Mouse (Mus musculus): ENCODE data around the gene Sdsl. TPM values are rescaled to one million over a fixed set of nuclear protein-coding genes. Genes with fewer than 3 reads are reported as not detected.

Sdsl gene
- polyA plus RNA-seq, 1 experiment from 2014 or later: 14.1 TPM

GRCm38 (mm10) chr5:120433135-120433760, 39.4 kb downstream of the Sdsl start:
- Histone ChIP-seq H3K9me3 (ENCODE audit: control insufficient read depth, low read length) (no peaks in the 10 kb centered on the region), H3K4me2 (ENCODE audit: low read length) (no peak overlapping the region), H3K4me3 (ENCODE audit: control insufficient read depth in 1 of 2, insufficient read depth in 1 of 2, low read depth in 1 of 2, low read length in 2 of 2) (no peak overlapping the region), H3K9ac (ENCODE audit: low read length) (no peak overlapping the region), H3K27ac (replicated peaks in 1 of 2; ENCODE audit: control insufficient read depth in 1 of 2, insufficient read depth in 1 of 2, low read depth in 2 of 2, low read length in 2 of 2) (no peak overlapping the region), H3K4me1 (ENCODE audit: control insufficient read depth in 2 of 2, insufficient read depth in 2 of 2, low read length in 2 of 2) (peaks cover 0 to 7% of the 10 kb centered on the region in 2 experiments; a peak in 2 of 4 replicates), H3K36me3 (ENCODE audit: control insufficient read depth, insufficient read depth, low read length) (no peaks in the 10 kb centered on the region), H3K27me3 (ENCODE audit: control insufficient read depth, insufficient read depth, low read length) (peaks cover 98% of the 10 kb centered on the region)
- no peak for ATAC-seq (ENCODE audit: insufficient number of reproducible peaks, insufficient read depth, low FRiP score, low read depth)
- 1% methylated on average over 13 of the region's 13 CpGs for WGBS

DNA sequence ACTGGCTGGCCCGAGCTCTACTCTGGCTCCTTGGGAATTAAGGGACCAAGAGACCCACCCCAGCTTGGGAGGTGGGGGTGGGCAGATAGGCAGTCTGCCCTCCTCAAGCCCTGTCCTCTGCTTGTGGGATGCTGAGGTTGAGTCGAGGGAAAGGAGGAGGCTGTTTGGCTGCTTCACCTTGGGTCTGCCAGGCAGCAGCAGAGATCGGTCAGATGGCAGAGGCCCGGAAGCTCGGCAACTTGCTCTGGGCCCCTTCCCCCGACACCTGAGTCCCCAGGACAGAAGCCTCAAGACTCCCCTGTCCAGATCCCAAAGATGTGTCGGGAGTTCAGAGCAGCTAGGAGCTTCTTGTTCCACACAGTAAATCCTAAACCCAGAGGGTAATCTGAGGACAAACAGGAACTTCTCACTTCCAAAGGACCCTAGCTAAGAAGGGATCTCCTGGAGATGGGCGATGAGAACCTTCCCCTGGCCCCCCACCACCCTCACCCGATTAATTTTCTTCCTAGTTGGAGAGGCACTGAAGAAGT, 40.1 kb downstream of the Sdsl start:
- no peak for ATAC-seq (ENCODE audit: insufficient number of reproducible peaks, insufficient read depth, low FRiP score, low read depth)
- peaks cover 98% of the 10 kb centered on the region for H3K27me3 ChIP-seq (ENCODE audit: control insufficient read depth, insufficient read depth, low read length)
- WGBS: 1% methylated on average over 9 of the region's 9 CpGs

DNA sequence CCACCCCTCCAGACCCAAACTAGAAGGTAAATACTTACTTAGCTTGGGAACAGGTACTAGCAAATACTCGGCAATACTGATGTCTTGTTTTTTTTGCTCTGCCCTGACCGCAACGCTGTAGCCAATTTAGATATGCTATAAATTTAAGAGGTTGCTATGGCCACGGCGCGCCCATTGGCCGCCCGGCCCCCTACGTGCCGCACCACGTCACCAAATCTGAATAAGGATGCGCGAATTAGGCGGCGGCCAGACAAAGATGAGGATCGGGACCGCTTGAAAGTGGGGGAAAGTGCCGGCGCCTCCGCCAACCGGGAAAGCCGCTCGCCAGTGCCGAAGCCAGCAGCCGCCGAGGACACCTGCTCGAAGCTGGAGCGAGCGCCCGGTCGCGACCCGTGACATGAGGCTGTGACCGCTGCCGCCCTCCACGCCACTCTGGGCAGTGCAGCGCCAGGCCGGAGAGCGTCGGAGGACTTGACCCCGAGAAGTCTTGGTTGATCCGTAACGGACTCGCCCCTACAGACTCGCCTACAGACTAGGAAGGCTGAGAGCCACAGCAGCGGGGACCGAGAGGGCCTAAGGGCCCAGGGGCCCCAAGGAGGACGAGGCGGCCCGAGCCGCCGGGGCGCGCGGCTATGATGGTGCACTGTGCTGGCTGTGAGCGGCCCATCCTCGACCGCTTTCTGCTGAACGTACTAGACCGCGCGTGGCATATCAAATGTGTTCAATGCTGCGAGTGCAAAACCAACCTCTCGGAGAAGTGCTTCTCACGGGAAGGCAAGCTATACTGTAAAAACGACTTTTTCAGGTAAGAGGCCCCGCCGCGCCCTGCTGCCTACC, 40.7 kb downstream of the Sdsl start, which contains the start of gene Lhx5:
TSS of gene Lhx5 (plus strand) at position 51 of the 837 bp plus-strand sequence.
- H3K36me3 ChIP-seq (ENCODE audit: control insufficient read depth, insufficient read depth, low read length): no peaks in the 10 kb centered on the region
- no peaks in the 10 kb centered on the region; a peak in 1 of 4 replicates for H3K4me1 ChIP-seq (ENCODE audit: control insufficient read depth in 2 of 2, insufficient read depth in 2 of 2, low read length in 2 of 2)
- H3K27me3 ChIP-seq (ENCODE audit: control insufficient read depth, insufficient read depth, low read length): peaks cover 98% of the 10 kb centered on the region
- H3K4me2 ChIP-seq (ENCODE audit: low read length): no peak within 1 kb of the TSS
- H3K9me3 ChIP-seq (ENCODE audit: control insufficient read depth, low read length): no peaks in the 10 kb centered on the region
- 0 out of 4 replicates have a peak within 1 kb of the TSS, but pooled peaks of 1 of the 2 experiments have one; percentile 0 for H3K4me3 ChIP-seq (ENCODE audit: control insufficient read depth in 1 of 2, insufficient read depth in 1 of 2, low read depth in 1 of 2, low read length in 2 of 2)
- H3K9ac ChIP-seq (ENCODE audit: low read length): no peak within 1 kb of the TSS
- WGBS: 1% methylated on average over 69 of the region's 69 CpGs
- ATAC-seq (ENCODE audit: insufficient number of reproducible peaks, insufficient read depth, low FRiP score, low read depth): 0 out of 2 replicates have a peak, but pooled peaks have one; percentile 18
- H3K27ac ChIP-seq (replicated peaks in 1 of 2; ENCODE audit: control insufficient read depth in 1 of 2, insufficient read depth in 1 of 2, low read depth in 2 of 2, low read length in 2 of 2): no peak within 1 kb of the TSS

More for the DNA sequence above, 40.1 kb downstream of the Sdsl start:
- Histone ChIP-seq H3K4me2 (ENCODE audit: low read length) (no peak overlapping the region), H3K9ac (ENCODE audit: low read length) (no peak overlapping the region), H3K27ac (replicated peaks in 1 of 2; ENCODE audit: control insufficient read depth in 1 of 2, insufficient read depth in 1 of 2, low read depth in 2 of 2, low read length in 2 of 2) (no peak overlapping the region), H3K9me3 (ENCODE audit: control insufficient read depth, low read length) (no peaks in the 10 kb centered on the region), H3K4me1 (ENCODE audit: control insufficient read depth in 2 of 2, insufficient read depth in 2 of 2, low read length in 2 of 2) (peaks cover 0 to under 1% of the 10 kb centered on the region in 2 experiments; a peak in 2 of 4 replicates), H3K4me3 (ENCODE audit: control insufficient read depth in 1 of 2, insufficient read depth in 1 of 2, low read depth in 1 of 2, low read length in 2 of 2) (no peak overlapping the region), H3K36me3 (ENCODE audit: control insufficient read depth, insufficient read depth, low read length) (no peaks in the 10 kb centered on the region)

DNA sequence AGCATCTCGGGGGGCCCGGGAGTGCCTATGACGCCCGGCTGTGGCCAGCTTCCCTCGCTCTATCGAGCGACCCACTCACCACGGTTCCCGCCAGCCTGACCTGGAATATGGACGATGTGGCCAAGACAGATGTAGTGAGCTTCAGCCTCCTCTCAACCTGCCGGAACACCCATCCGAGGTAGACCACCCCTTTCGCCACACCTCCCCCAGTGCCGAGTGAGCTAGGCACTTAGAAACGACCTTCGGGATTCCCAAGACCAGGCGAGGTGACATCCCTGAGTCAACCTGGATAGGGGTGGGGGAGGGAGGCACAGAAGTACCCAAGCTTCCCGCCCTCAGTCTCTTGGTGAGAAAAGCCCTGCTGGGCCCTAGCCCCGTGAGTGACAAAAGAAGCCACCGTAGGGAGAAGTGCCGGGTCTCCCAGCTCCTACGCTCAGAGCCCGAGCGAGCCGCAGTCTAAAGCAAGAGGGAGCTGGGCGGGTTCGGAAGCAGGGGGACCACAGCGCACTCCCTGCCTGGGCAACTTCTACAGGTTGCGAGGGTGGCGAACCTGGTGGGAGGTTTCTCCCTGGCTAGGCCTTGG, 41.5 kb downstream of the Sdsl start:
- no peak overlapping the region for H3K4me3 ChIP-seq (ENCODE audit: control insufficient read depth in 1 of 2, insufficient read depth in 1 of 2, low read depth in 1 of 2, low read length in 2 of 2)
- peaks cover 98% of the 10 kb centered on the region for H3K27me3 ChIP-seq (ENCODE audit: control insufficient read depth, insufficient read depth, low read length)
- WGBS: 2% methylated on average over 30 of the region's 30 CpGs
- no peaks in the 10 kb centered on the region; a peak in 1 of 4 replicates for H3K4me1 ChIP-seq (ENCODE audit: control insufficient read depth in 2 of 2, insufficient read depth in 2 of 2, low read length in 2 of 2)
- no peaks in the 10 kb centered on the region for H3K36me3 ChIP-seq (ENCODE audit: control insufficient read depth, insufficient read depth, low read length)
- no peaks in the 10 kb centered on the region for H3K9me3 ChIP-seq (ENCODE audit: control insufficient read depth, low read length)
- ATAC-seq (ENCODE audit: insufficient number of reproducible peaks, insufficient read depth, low FRiP score, low read depth): no peak
- H3K27ac ChIP-seq (replicated peaks in 1 of 2; ENCODE audit: control insufficient read depth in 1 of 2, insufficient read depth in 1 of 2, low read depth in 2 of 2, low read length in 2 of 2): no peak overlapping the region
- H3K9ac ChIP-seq (ENCODE audit: low read length): no peak overlapping the region
- H3K4me2 ChIP-seq (ENCODE audit: low read length): no peak overlapping the region

DNA sequence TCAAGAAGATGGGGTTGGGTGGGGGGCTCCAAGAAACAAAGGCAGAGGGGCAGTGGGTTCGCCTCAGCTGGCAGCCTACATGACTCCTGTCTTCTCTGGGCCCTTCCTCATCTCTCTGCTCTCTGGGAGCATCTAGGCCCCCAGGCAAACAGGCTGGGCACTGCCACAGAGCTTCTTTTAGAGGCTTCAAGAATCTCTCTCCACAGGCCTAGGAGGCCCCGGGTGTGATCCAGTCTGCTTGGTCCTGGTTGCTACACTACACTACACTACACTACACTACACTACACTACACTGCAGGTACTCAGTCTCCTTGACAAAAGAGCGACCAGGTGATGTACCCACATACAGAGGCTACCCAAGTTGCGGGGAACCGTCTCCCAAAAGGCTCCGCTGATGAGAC, 42.9 kb downstream of the Sdsl start:
- no peak for ATAC-seq (ENCODE audit: insufficient number of reproducible peaks, insufficient read depth, low FRiP score, low read depth)
- WGBS: 5% methylated on average over 6 of the region's 6 CpGs
- no peaks in the 10 kb centered on the region for H3K36me3 ChIP-seq (ENCODE audit: control insufficient read depth, insufficient read depth, low read length)

DNA sequence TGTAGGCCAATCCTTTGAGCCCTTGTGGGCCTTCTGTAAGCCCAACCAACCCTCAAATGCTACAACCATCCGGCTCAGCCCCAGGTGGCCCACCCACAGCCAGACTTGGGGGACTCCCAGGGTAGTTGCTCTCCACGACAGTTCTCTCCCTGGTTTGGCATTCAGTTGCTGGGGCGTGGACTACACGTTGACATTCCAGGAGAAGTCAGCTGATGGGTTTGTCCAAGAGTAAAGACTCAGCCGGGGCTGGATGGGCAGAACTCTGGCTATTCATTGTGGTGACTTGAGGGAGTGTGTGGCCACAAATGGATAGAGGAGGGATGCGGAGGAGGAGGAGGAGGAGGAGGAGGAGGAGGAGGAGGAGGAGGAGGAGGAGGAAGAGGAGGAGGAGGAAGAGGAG, 43.6 kb downstream of the Sdsl start:
- ATAC-seq (ENCODE audit: insufficient number of reproducible peaks, insufficient read depth, low FRiP score, low read depth): no peak
- Histone ChIP-seq H3K4me3 (ENCODE audit: control insufficient read depth in 1 of 2, insufficient read depth in 1 of 2, low read depth in 1 of 2, low read length in 2 of 2) (no peak overlapping the region), H3K4me1 (ENCODE audit: control insufficient read depth in 2 of 2, insufficient read depth in 2 of 2, low read length in 2 of 2) (no peaks in the 10 kb centered on the region; a peak in 1 of 4 replicates), H3K27me3 (ENCODE audit: control insufficient read depth, insufficient read depth, low read length) (peaks cover 96% of the 10 kb centered on the region), H3K27ac (replicated peaks in 1 of 2; ENCODE audit: control insufficient read depth in 1 of 2, insufficient read depth in 1 of 2, low read depth in 2 of 2, low read length in 2 of 2) (no peak overlapping the region), H3K4me2 (ENCODE audit: low read length) (no peak overlapping the region), H3K36me3 (ENCODE audit: control insufficient read depth, insufficient read depth, low read length) (no peaks in the 10 kb centered on the region), H3K9me3 (ENCODE audit: control insufficient read depth, low read length) (no peaks in the 10 kb centered on the region), H3K9ac (ENCODE audit: low read length) (no peak overlapping the region)
- WGBS: 1% methylated on average over 5 of the region's 6 CpGs

More for the DNA sequence above, 42.9 kb downstream of the Sdsl start:
- H3K9me3 ChIP-seq (ENCODE audit: control insufficient read depth, low read length): no peaks in the 10 kb centered on the region
- H3K4me3 ChIP-seq (ENCODE audit: control insufficient read depth in 1 of 2, insufficient read depth in 1 of 2, low read depth in 1 of 2, low read length in 2 of 2): no peak overlapping the region
- no peak overlapping the region for H3K4me2 ChIP-seq (ENCODE audit: low read length)
- H3K27ac ChIP-seq (replicated peaks in 1 of 2; ENCODE audit: control insufficient read depth in 1 of 2, insufficient read depth in 1 of 2, low read depth in 2 of 2, low read length in 2 of 2): no peak overlapping the region
- H3K27me3 ChIP-seq (ENCODE audit: control insufficient read depth, insufficient read depth, low read length): peaks cover 96% of the 10 kb centered on the region
- no peak overlapping the region for H3K9ac ChIP-seq (ENCODE audit: low read length)
- H3K4me1 ChIP-seq (ENCODE audit: control insufficient read depth in 2 of 2, insufficient read depth in 2 of 2, low read length in 2 of 2): no peaks in the 10 kb centered on the region; a peak in 1 of 4 replicates

DNA sequence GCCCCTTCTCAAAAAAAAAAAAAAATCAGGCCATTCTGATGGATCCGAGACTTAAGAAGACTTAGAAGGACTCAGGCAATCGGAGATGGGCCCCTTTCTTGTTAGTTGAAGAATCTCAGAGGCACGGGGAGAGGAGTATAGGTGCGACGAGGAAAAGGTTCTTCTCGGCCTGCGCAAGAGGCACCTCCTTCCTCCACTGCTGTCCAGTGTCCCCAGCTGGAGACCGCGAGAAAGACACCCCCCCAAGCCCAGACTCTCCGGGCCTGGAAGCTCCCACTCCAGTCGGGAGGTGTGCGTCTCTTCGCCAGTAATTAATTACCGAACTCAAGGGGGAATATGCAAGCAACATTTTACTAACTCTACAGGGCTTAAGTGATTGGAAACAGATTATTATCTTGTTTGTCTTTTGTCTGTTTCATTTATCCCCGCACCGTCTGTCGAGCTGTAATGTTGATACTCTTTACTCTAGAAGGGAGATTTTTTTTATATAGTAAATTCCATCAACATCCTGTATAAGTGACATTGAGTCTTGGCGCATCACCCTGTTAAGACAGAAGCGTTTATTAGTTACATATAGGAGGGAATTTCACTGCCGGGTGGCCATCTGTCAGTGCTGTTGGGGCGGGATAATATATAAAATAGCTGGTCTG, 44.3 kb downstream of the Sdsl start:
- WGBS: 2% methylated on average over 21 of the region's 21 CpGs
- H3K27me3 ChIP-seq (ENCODE audit: control insufficient read depth, insufficient read depth, low read length): peaks cover 96% of the 10 kb centered on the region
- ATAC-seq (ENCODE audit: insufficient number of reproducible peaks, insufficient read depth, low FRiP score, low read depth): no peak

More for the DNA sequence above, 44.3 kb downstream of the Sdsl start:
- Histone ChIP-seq H3K9me3 (ENCODE audit: control insufficient read depth, low read length) (no peaks in the 10 kb centered on the region), H3K27ac (replicated peaks in 1 of 2; ENCODE audit: control insufficient read depth in 1 of 2, insufficient read depth in 1 of 2, low read depth in 2 of 2, low read length in 2 of 2) (no peak overlapping the region), H3K4me1 (ENCODE audit: control insufficient read depth in 2 of 2, insufficient read depth in 2 of 2, low read length in 2 of 2) (no peaks in the 10 kb centered on the region; a peak in 1 of 4 replicates), H3K4me2 (ENCODE audit: low read length) (no peak overlapping the region), H3K9ac (ENCODE audit: low read length) (no peak overlapping the region), H3K4me3 (ENCODE audit: control insufficient read depth in 1 of 2, insufficient read depth in 1 of 2, low read depth in 1 of 2, low read length in 2 of 2) (no peak overlapping the region), H3K36me3 (ENCODE audit: control insufficient read depth, insufficient read depth, low read length) (no peaks in the 10 kb centered on the region)
